Mouse (Mus musculus) bone marrow, adult 2 months (tissue): ENCODE results near the gene Cdc14a. TPM values are rescaled to one million over a fixed set of nuclear protein-coding genes. Genes with fewer than 3 reads are reported as not detected.

ENCODE experiments used
- H3K27ac ChIP-seq: fragments of 200-500 bp; 2 replicates; pipeline ENCODE4 v1.5.1; 2012; ENCODE audit warnings: low read depth, mild to moderate bottlenecking, control low read depth, inconsistent platforms, low read length; ENCODE audit not compliant: control insufficient read depth, poor library complexity, insufficient read depth
- H3K4me1 ChIP-seq: fragments of 200-500 bp; 2 replicates; pipeline ENCODE4 v1.6.1; 2011; ENCODE audit warnings: low read length; ENCODE audit not compliant: control insufficient read depth, insufficient read depth
- H3K4me3 ChIP-seq: fragments of 200-500 bp; replicated peaks from 2 replicates; pipeline ENCODE3; 2011; ENCODE audit warnings: mild to moderate bottlenecking, low read depth, low read length, control low read depth; ENCODE audit not compliant: control insufficient read depth
- CTCF ChIP-seq: fragments of 200-500 bp; IDR thresholded peaks from 2 replicates; pipeline ENCODE4 v1.5.1; 2011; ENCODE audit warnings: low read length, control low read depth; ENCODE audit not compliant: control insufficient read depth, insufficient read depth
- POLR2A ChIP-seq: fragments of 200-500 bp; IDR thresholded peaks from 2 replicates; pipeline ENCODE4 v1.6.1; 2011; ENCODE audit warnings: low read depth, mild to moderate bottlenecking, control low read depth, low read length, borderline replicate concordance; ENCODE audit not compliant: control insufficient read depth
- WGBS: fragments of 180-500 bp; shearing (Covaris S2); methylation state at CpG from one replicate; pipeline ENCODE4 v1.1.7; 2018; 5-methylcytosine and 5-hydroxymethylcytosine counted together
- polyA plus RNA-seq: library from polyadenylated mRNA; stranded (reverse); fragments of >200 nt; gene quantifications from 2 replicates; pipeline ENCODE4 v1.2.4, GENCODE M21; 2011; ENCODE audit warnings: low replicate concordance; ENCODE audit not compliant: missing spikeins, insufficient read depth, insufficient read length

Gene Cdc14a
- polyA plus RNA-seq, 1 experiment = 7.2 TPM

- TF ChIP-seq POLR2A = no peak
- TF ChIP-seq CTCF = no peak
- H3K4me1 ChIP-seq = no peaks in the 10 kb centered on the region
- H3K27ac ChIP-seq = no peak overlapping the region
- WGBS = 88% methylated on average over 5 of the region's 5 CpGs
- no peak overlapping the region for H3K4me3 ChIP-seq
These were observed 49.3 kb downstream of the Cdc14a start for GRCm38 (mm10) chr3:116374486-116374885.

DNA sequence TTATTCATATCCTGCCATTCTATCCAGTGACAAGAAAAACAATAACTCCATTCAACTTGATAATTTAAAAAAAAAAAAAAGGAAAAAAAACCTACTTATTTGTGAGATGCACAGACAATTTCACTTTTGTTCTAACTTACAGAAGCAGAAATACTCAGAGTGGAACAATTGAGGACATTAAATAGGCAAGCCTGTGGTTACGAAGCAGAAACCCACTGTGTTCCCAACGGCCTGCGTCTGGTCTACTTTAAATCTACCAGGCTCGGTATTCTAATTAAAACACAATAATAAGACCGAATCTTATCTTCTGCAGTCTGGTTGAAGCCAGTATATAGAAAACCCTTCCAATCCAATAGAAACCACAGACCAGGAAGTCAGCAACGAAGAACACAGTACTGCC is 50.6 kb downstream of the Cdc14a start:
- Histone ChIP-seq H3K4me3 (no peak overlapping the region), H3K27ac (no peak overlapping the region), H3K4me1 (no peaks in the 10 kb centered on the region)
- 63% methylated on average over 6 of the region's 6 CpGs for WGBS
- TF ChIP-seq POLR2A (no peak), CTCF (no peak)

- Histone ChIP-seq H3K27ac (no peak overlapping the region), H3K4me3 (no peak overlapping the region), H3K4me1 (no peaks in the 10 kb centered on the region; the same call in 1 of the 2 replicates)
- no peak for TF ChIP-seq CTCF
- no peak for TF ChIP-seq POLR2A
- WGBS = 76% methylated on average over 4 of the region's 4 CpGs
These were observed 54.9 kb downstream of the Cdc14a start for GRCm38 (mm10) chr3:116368868-116369437.

DNA sequence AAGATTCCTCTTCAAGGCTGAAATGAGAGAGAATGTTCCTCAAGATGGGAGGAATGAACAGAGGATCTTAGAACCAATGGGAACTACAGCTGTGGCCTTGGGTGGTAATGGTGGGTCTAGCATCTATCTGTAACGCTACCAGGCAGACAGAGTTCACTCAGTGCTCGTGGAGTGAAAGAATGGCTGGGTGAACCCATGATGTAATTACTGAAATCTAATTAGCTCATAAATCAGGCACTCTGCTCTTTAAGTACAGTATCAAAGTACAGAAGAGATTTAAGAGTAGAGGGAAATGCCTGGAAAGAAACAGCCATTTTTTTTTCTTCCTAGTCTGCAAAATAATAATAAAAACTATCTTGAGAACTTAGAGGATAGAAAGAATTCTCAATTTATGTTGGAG is 57.7 kb downstream of the Cdc14a start:
- no peaks in the 10 kb centered on the region; the same call in 1 of the 2 replicates for H3K4me1 ChIP-seq
- H3K27ac ChIP-seq = no peak overlapping the region
- no peak for TF ChIP-seq CTCF
- no peak for TF ChIP-seq POLR2A
- H3K4me3 ChIP-seq = no peak overlapping the region
- WGBS = 88% methylated on average over 2 of the region's 2 CpGs

- Histone ChIP-seq H3K4me1 (no peaks in the 10 kb centered on the region; the same call in 1 of the 2 replicates), H3K4me3 (no peak overlapping the region), H3K27ac (no peak overlapping the region)
- 55% methylated on average over 7 of the region's 7 CpGs for WGBS
- TF ChIP-seq POLR2A (no peak), CTCF (no peak)
These were observed 61.9 kb downstream of the Cdc14a start for GRCm38 (mm10) chr3:116361906-116362305.

DNA sequence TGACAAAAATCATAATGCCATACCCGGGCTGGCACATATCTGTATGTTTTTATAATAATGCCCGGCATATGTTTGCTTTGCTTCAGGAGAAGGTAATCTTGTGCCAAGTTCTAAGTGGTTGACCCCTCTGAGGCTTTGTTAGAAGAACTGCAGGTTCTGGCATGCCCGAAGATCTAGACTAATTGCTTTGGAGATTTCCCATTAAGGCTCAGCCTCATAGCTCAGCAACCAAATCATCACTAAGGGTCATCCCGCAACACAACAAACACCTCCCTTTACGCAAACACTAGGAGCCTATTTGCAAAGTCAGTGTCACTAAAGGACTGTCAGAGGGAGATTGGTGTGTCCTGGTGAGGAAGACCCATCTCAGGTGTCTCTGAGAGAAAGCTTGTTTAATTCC is 62.7 kb downstream of the Cdc14a start:
- TF ChIP-seq CTCF = no peak
- 91% methylated on average over 5 of the region's 5 CpGs for WGBS
- Histone ChIP-seq H3K27ac (no peak overlapping the region), H3K4me1 (no peaks in the 10 kb centered on the region; the same call in 1 of the 2 replicates), H3K4me3 (no peak overlapping the region)

- WGBS = 46% methylated on average over 7 of the region's 7 CpGs
These were observed 66.0 kb downstream of the Cdc14a start for GRCm38 (mm10) chr3:116357866-116358265.

GRCm38 (mm10) chr3:116357180-116357579 is 66.7 kb downstream of the Cdc14a start:
- 22% methylated on average over 4 of the region's 4 CpGs for WGBS
- Histone ChIP-seq H3K4me3 (no peak overlapping the region), H3K4me1 (no peaks in the 10 kb centered on the region), H3K27ac (no peak overlapping the region)
- TF ChIP-seq CTCF (no peak), POLR2A (no peak)

More at GRCm38 (mm10) chr3:116357866-116358265, 66.0 kb downstream of the Cdc14a start:
- H3K4me3 ChIP-seq = no peak overlapping the region
- no peak overlapping the region for H3K27ac ChIP-seq
- H3K4me1 ChIP-seq = no peaks in the 10 kb centered on the region
- TF ChIP-seq POLR2A (no peak), CTCF (no peak)

GRCm38 (mm10) chr3:116355026-116355788 is 68.6 kb downstream of the Cdc14a start:
- 87% methylated on average over 15 of the region's 15 CpGs for WGBS
- Histone ChIP-seq H3K4me3 (no peak overlapping the region), H3K27ac (no peak overlapping the region), H3K4me1 (no peaks in the 10 kb centered on the region)
- TF ChIP-seq POLR2A = no peak
- no peak for TF ChIP-seq CTCF
